Mouse (Mus musculus) right cerebral cortex, postnatal 25 days (tissue): Measurements from ENCODE around the gene Zcwpw1.
A peak's percentile ranks its signal among the peaks of the same experiment; 100 is the strongest.

Source experiments
- DNase-seq: peaks from one replicate; pipeline ENCODE4 v3.0.0; 2022

Gene Zcwpw1

GRCm38 (mm10) chr5:137756106-137756505 is 31.5 kb upstream of the Zcwpw1 start:
- no peak for DNase-seq

GRCm38 (mm10) chr5:137756882-137757661 is 30.5 kb upstream of the Zcwpw1 start:
- DNase-seq = peak; percentile 81

- peak; percentile 68 for DNase-seq
Observed at GRCm38 (mm10) chr5:137757887-137758286, 29.7 kb upstream of the Zcwpw1 start.

GRCm38 (mm10) chr5:137758921-137759534 is 28.6 kb upstream of the Zcwpw1 start:
- no peak for DNase-seq

- peak; percentile 82 for DNase-seq
Observed at GRCm38 (mm10) chr5:137759971-137760412, 27.6 kb upstream of the Zcwpw1 start.

- no peak for DNase-seq
Observed at GRCm38 (mm10) chr5:137764609-137765340, 22.8 kb upstream of the Zcwpw1 start.

- no peak for DNase-seq
Observed at GRCm38 (mm10) chr5:137766270-137766669, 21.3 kb upstream of the Zcwpw1 start.

- no peak for DNase-seq
Observed at GRCm38 (mm10) chr5:137768475-137768874, 19.1 kb upstream of the Zcwpw1 start.

GRCm38 (mm10) chr5:137770709-137771108 is 16.9 kb upstream of the Zcwpw1 start:
- DNase-seq = no peak

GRCm38 (mm10) chr5:137772755-137773154 is 14.8 kb upstream of the Zcwpw1 start:
- DNase-seq = no peak

GRCm38 (mm10) chr5:137775587-137776290 is 11.9 kb upstream of the Zcwpw1 start:
- no peak for DNase-seq

- DNase-seq = no peak
Observed at GRCm38 (mm10) chr5:137776408-137776918, 11.1 kb upstream of the Zcwpw1 start.

GRCm38 (mm10) chr5:137777267-137777845 is 10.2 kb upstream of the Zcwpw1 start:
- no peak for DNase-seq

- peak; percentile 97 for DNase-seq
Observed at GRCm38 (mm10) chr5:137778635-137779034, 9.0 kb upstream of the Zcwpw1 start, which contains the start of gene Ppp1r35. Gene Ppp1r35 (plus strand): TSS chr5:137778849.

GRCm38 (mm10) chr5:137779053-137779933 is 8.3 kb upstream of the Zcwpw1 start:
- peak; percentile 21 for DNase-seq

- no peak for DNase-seq
Observed at GRCm38 (mm10) chr5:137781661-137782060, 5.9 kb upstream of the Zcwpw1 start.

GRCm38 (mm10) chr5:137782776-137783522 is 4.6 kb upstream of the Zcwpw1 start:
- no peak for DNase-seq

- DNase-seq = no peak
Observed at GRCm38 (mm10) chr5:137783901-137784540, 3.6 kb upstream of the Zcwpw1 start.

- DNase-seq = no peak
Observed at GRCm38 (mm10) chr5:137784546-137784945, 3.1 kb upstream of the Zcwpw1 start.
